Mouse (Mus musculus): ENCODE data around the gene Tcp11l1.

Gene Tcp11l1

GRCm38 (mm10) chr2:104711585-104712485 is at the start of gene Tcp11l1:
Gene Tcp11l1, minus strand, starts transcription at chr2:104712169.
- DNase-seq: peak; percentile 70 to 72

- DNase-seq: no peak
Measured at GRCm38 (mm10) chr2:104750611-104751010, 38.6 kb upstream of the Tcp11l1 start.

GRCm38 (mm10) chr2:104748652-104749183 is 36.7 kb upstream of the Tcp11l1 start:
- no peak for DNase-seq

GRCm38 (mm10) chr2:104746251-104746650 is 34.3 kb upstream of the Tcp11l1 start:
- no peak for DNase-seq

- no peak for DNase-seq
Measured at GRCm38 (mm10) chr2:104743971-104744370, 32.0 kb upstream of the Tcp11l1 start.

GRCm38 (mm10) chr2:104743160-104743559 is 31.2 kb upstream of the Tcp11l1 start:
- no peak for DNase-seq

GRCm38 (mm10) chr2:104742741-104743064 is 30.7 kb upstream of the Tcp11l1 start, which contains the start of gene Depdc7:
Gene Depdc7, minus strand, starts transcription at chr2:104742878.
- peak; percentile 75 to 84 for DNase-seq

- DNase-seq: no peak
Measured at GRCm38 (mm10) chr2:104741896-104742740, 30.1 kb upstream of the Tcp11l1 start.

GRCm38 (mm10) chr2:104741015-104741758 is 29.2 kb upstream of the Tcp11l1 start:
- no peak for DNase-seq

GRCm38 (mm10) chr2:104740248-104740949 is 28.4 kb upstream of the Tcp11l1 start:
- DNase-seq: no peak

- DNase-seq: no peak
Measured at GRCm38 (mm10) chr2:104739691-104740090, 27.7 kb upstream of the Tcp11l1 start.

- no peak for DNase-seq
Measured at GRCm38 (mm10) chr2:104736241-104736640, 24.3 kb upstream of the Tcp11l1 start.

- no peak for DNase-seq
Measured at GRCm38 (mm10) chr2:104732562-104733256, 20.7 kb upstream of the Tcp11l1 start.

- DNase-seq: no peak
Measured at GRCm38 (mm10) chr2:104732033-104732444, 20.1 kb upstream of the Tcp11l1 start.

GRCm38 (mm10) chr2:104727369-104727768 is 15.4 kb upstream of the Tcp11l1 start:
- no peak for DNase-seq

GRCm38 (mm10) chr2:104722021-104722420 is 10.1 kb upstream of the Tcp11l1 start:
- DNase-seq: no peak

GRCm38 (mm10) chr2:104717827-104718226 is 5.9 kb upstream of the Tcp11l1 start:
- DNase-seq: no peak

GRCm38 (mm10) chr2:104717231-104717735 is 5.3 kb upstream of the Tcp11l1 start:
- no peak for DNase-seq

- no peak for DNase-seq
Measured at GRCm38 (mm10) chr2:104716279-104716678, 4.3 kb upstream of the Tcp11l1 start, which contains the start of gene Pin1rt1. Gene Pin1rt1, minus strand, starts transcription at chr2:104716379.

- DNase-seq: peak; percentile 59 to 61
Measured at GRCm38 (mm10) chr2:104714254-104714691, 2.3 kb upstream of the Tcp11l1 start.

GRCm38 (mm10) chr2:104712486-104712809 is 479 bp upstream of the Tcp11l1 start:
- no peak for DNase-seq

Data from cerebellum, postnatal 36 days (tissue).